Comparison of ENCODE assay signal across 8 mouse cellular contexts in genomic region chr11:102207825-102208777, GRCm38 (mm10). TPM values are rescaled to one million over a fixed set of nuclear protein-coding genes. Genes with fewer than 3 reads are reported as not detected.
DNase-seq lines count a peak whose midpoint lies in the region; ATAC-seq and TF ChIP-seq lines count a peak whose summit lies in the region.

No protein-coding gene starts in this region.

- H3K36me3 ChIP-seq in lung, postnatal 0 days (ENCODE audit: insufficient read depth, low read length): peaks cover 18% of the 10 kb centered on the region
- H3K36me3 ChIP-seq in forebrain, embryonic 15.5 days: peaks cover 34% of the 10 kb centered on the region
- H3K36me3 ChIP-seq in midbrain, embryonic 15.5 days (replicated peaks): peaks cover 16% of the 10 kb centered on the region; the same call in 1 of the 2 replicates

- H3K4me1 ChIP-seq in lung, postnatal 0 days (ENCODE audit: insufficient read depth, low read depth, low read length): peaks cover 18% of the 10 kb centered on the region
- peaks cover 26% of the 10 kb centered on the region for H3K4me1 ChIP-seq in lung, adult 2 months (ENCODE audit: control insufficient read depth, insufficient read depth, low read length)
- peaks cover 55% of the 10 kb centered on the region for H3K4me1 ChIP-seq in forebrain, embryonic 15.5 days
- H3K4me1 ChIP-seq in midbrain, embryonic 15.5 days: peaks cover 40% of the 10 kb centered on the region

- TF ChIP-seq EP300 in lung, postnatal 0 days (IDR thresholded peaks at IDR 0.05): no peak

- H3K27me3 ChIP-seq in lung, postnatal 0 days (replicated peaks; ENCODE audit: insufficient read depth, low read length): no peaks in the 10 kb centered on the region
- H3K27me3 ChIP-seq in forebrain, embryonic 15.5 days: no peaks in the 10 kb centered on the region
- no peaks in the 10 kb centered on the region for H3K27me3 ChIP-seq in midbrain, embryonic 15.5 days (replicated peaks)

- H3K27ac ChIP-seq in lung, postnatal 0 days (ENCODE audit: low read length): 0 out of 2 replicates have a peak overlapping the region, but pooled peaks have one; percentile 21
- H3K27ac ChIP-seq in forebrain, embryonic 15.5 days (replicated peaks): peak overlapping the region; percentile 73
- H3K27ac ChIP-seq in midbrain, embryonic 15.5 days: peak overlapping the region; percentile 56

- H3K4me2 ChIP-seq in lung, postnatal 0 days (replicated peaks; ENCODE audit: low read depth, low read length): no peak overlapping the region
- 0 out of 2 replicates have a peak overlapping the region, but pooled peaks have one; percentile 0 for H3K4me2 ChIP-seq in forebrain, embryonic 15.5 days (replicated peaks)
- no peak overlapping the region for H3K4me2 ChIP-seq in midbrain, embryonic 15.5 days

- H3K9me3 ChIP-seq in lung, postnatal 0 days (ENCODE audit: low read length): no peaks in the 10 kb centered on the region
- H3K9me3 ChIP-seq in forebrain, embryonic 15.5 days: no peaks in the 10 kb centered on the region
- H3K9me3 ChIP-seq in midbrain, embryonic 15.5 days: no peaks in the 10 kb centered on the region

- H3K4me3 ChIP-seq in lung, postnatal 0 days (ENCODE audit: low read depth, low read length): no peak overlapping the region
- H3K4me3 ChIP-seq in lung, adult 2 months (replicated peaks; ENCODE audit: extremely low read depth, low read depth, low read length): no peak overlapping the region
- H3K4me3 ChIP-seq in forebrain, embryonic 15.5 days: no peak overlapping the region
- H3K4me3 ChIP-seq in midbrain, embryonic 15.5 days: no peak overlapping the region

- WGBS in lung, postnatal 0 days: 54% methylated on average over 11 of the region's 11 CpGs
- 41% methylated on average over 11 of the region's 11 CpGs for WGBS in lung, adult 2 months
- 42% methylated on average over 11 of the region's 11 CpGs for WGBS in forebrain, embryonic 15.5 days
- 23% methylated on average over 11 of the region's 11 CpGs for WGBS in midbrain, embryonic 15.5 days

- no peak overlapping the region for H3K9ac ChIP-seq in lung, postnatal 0 days (replicated peaks; ENCODE audit: low read depth)
- H3K9ac ChIP-seq in forebrain, embryonic 15.5 days (replicated peaks): 0 out of 2 replicates have a peak overlapping the region, but pooled peaks have one; percentile 4
- H3K9ac ChIP-seq in midbrain, embryonic 15.5 days: no peak overlapping the region

- no peak for TF ChIP-seq CTCF in lung, postnatal 0 days (IDR thresholded peaks at IDR 0.05)
- no peak for TF ChIP-seq CTCF in lung, adult 2 months (IDR thresholded peaks at IDR 0.05; ENCODE audit: insufficient read depth, low read length)

- DNase-seq in lung, postnatal 0 days (ENCODE audit: low spot score): peak; percentile 74
- no peak for DNase-seq in lung, adult 2 months
- peak; percentile 42 to 48 for DNase-seq in kidney, postnatal 36 days
- DNase-seq in cerebellum, postnatal 10 days: no peak
- DNase-seq in urinary bladder, adult 18-20 months (ENCODE audit: low spot score in 2 of 2): no peak

- ATAC-seq in lung, postnatal 0 days: peak; percentile 46
- peak; percentile 70 for ATAC-seq in forebrain, embryonic 15.5 days (replicated peaks)
- no peak for ATAC-seq in midbrain, embryonic 15.5 days (replicated peaks)
- ATAC-seq in cerebellum, adult (ENCODE audit: insufficient number of reproducible peaks, low FRiP score, low TSS enrichment): no peak

- no peak for TF ChIP-seq POLR2A in lung, adult 2 months (IDR thresholded peaks at IDR 0.05; ENCODE audit: borderline replicate concordance, extremely low read depth, low read depth, low read length)

RNA-seq across cellular contexts. Expression of gene G6pc3, which starts 18.7 kb away (rescaled TPM):
- polyA plus RNA-seq in lung, postnatal 0 days (2015; fragmentation: Nextera tagmentation; extraction: Ambion mirVana): 15.8 and 16.7 TPM in 2 replicates
- polyA plus RNA-seq in lung, adult 2 months (2012; rRNA removed): 74.4 and 82.5 TPM in 2 replicates
- 21.5 and 23.7 TPM in 2 replicates for polyA plus RNA-seq in forebrain, embryonic 15.5 days (2015; fragmentation: Nextera tagmentation; extraction: Ambion mirVana)
- 38.6 and 43.3 TPM in 2 replicates for polyA plus RNA-seq in midbrain, embryonic 15.5 days (2015; fragmentation: Nextera tagmentation; extraction: Ambion mirVana)

RNA-seq across cellular contexts. Expression of gene Hdac5, which starts 21.9 kb away (rescaled TPM):
- 65.6 and 79.0 TPM in 2 replicates for polyA plus RNA-seq in lung, postnatal 0 days (2015; fragmentation: Nextera tagmentation; extraction: Ambion mirVana)
- polyA plus RNA-seq in lung, adult 2 months (2012; rRNA removed): 140 and 160 TPM in 2 replicates
- polyA plus RNA-seq in forebrain, embryonic 15.5 days (2015; fragmentation: Nextera tagmentation; extraction: Ambion mirVana): 127 and 129 TPM in 2 replicates
- 90.3 and 105 TPM in 2 replicates for polyA plus RNA-seq in midbrain, embryonic 15.5 days (2015; fragmentation: Nextera tagmentation; extraction: Ambion mirVana)

RNA-seq across cellular contexts. Expression of gene Lsm12, which starts 23.0 kb away (rescaled TPM):
- 74.7 and 79.9 TPM in 2 replicates for polyA plus RNA-seq in lung, postnatal 0 days (2015; fragmentation: Nextera tagmentation; extraction: Ambion mirVana)
- polyA plus RNA-seq in lung, adult 2 months (2012; rRNA removed): 20.8 and 30.6 TPM in 2 replicates
- 114 and 118 TPM in 2 replicates for polyA plus RNA-seq in forebrain, embryonic 15.5 days (2015; fragmentation: Nextera tagmentation; extraction: Ambion mirVana)
- 111 and 118 TPM in 2 replicates for polyA plus RNA-seq in midbrain, embryonic 15.5 days (2015; fragmentation: Nextera tagmentation; extraction: Ambion mirVana)

RNA-seq across cellular contexts. Expression of gene BC030867, which starts 40.6 kb away (rescaled TPM):
- polyA plus RNA-seq in lung, postnatal 0 days (2015; fragmentation: Nextera tagmentation; extraction: Ambion mirVana): 0.88 and 1.3 TPM in 2 replicates
- 0.65 and 0.68 TPM in 2 replicates for polyA plus RNA-seq in lung, adult 2 months (2012; rRNA removed)
- 5.6 and 7.0 TPM in 2 replicates for polyA plus RNA-seq in forebrain, embryonic 15.5 days (2015; fragmentation: Nextera tagmentation; extraction: Ambion mirVana)
- polyA plus RNA-seq in midbrain, embryonic 15.5 days (2015; fragmentation: Nextera tagmentation; extraction: Ambion mirVana): 2.2 and 2.5 TPM in 2 replicates

RNA-seq across cellular contexts. Expression of gene Tmem101, which starts 51.9 kb away (rescaled TPM):
- polyA plus RNA-seq in lung, postnatal 0 days (2015; fragmentation: Nextera tagmentation; extraction: Ambion mirVana): 17.6 and 18.9 TPM in 2 replicates
- polyA plus RNA-seq in lung, adult 2 months (2012; rRNA removed): 20.5 and 26.7 TPM in 2 replicates
- polyA plus RNA-seq in forebrain, embryonic 15.5 days (2015; fragmentation: Nextera tagmentation; extraction: Ambion mirVana): 37.4 and 41.6 TPM in 2 replicates
- 45.3 and 46.5 TPM in 2 replicates for polyA plus RNA-seq in midbrain, embryonic 15.5 days (2015; fragmentation: Nextera tagmentation; extraction: Ambion mirVana)

Comparison
In these comparisons a context has a peak if more than half of its experiments do, and no peak if none do; other contexts are left out.
1. DNase-seq: peak in lung, postnatal 0 days (single experiment) and kidney, postnatal 36 days (2 of 2); none in lung, adult 2 months (single experiment), cerebellum, postnatal 10 days (0 of 2) and urinary bladder, adult 18-20 months (0 of 2).
2. ATAC-seq: peak in lung, postnatal 0 days (single experiment) and forebrain, embryonic 15.5 days (single experiment); none in midbrain, embryonic 15.5 days (single experiment) and cerebellum, adult (single experiment).
3. H3K27ac ChIP-seq: peak in every context shown above with its lines; median percentile 73 in forebrain, embryonic 15.5 days; 56 in midbrain, embryonic 15.5 days; 21 in lung, postnatal 0 days.